Mouse (Mus musculus): ENCODE measurements around the gene Clic4. TPM values are rescaled to one million over a fixed set of nuclear protein-coding genes. Genes with fewer than 3 reads are reported as not detected.

Gene Clic4
- polyA plus RNA-seq, 1 experiment = 61.3 TPM

DNA sequence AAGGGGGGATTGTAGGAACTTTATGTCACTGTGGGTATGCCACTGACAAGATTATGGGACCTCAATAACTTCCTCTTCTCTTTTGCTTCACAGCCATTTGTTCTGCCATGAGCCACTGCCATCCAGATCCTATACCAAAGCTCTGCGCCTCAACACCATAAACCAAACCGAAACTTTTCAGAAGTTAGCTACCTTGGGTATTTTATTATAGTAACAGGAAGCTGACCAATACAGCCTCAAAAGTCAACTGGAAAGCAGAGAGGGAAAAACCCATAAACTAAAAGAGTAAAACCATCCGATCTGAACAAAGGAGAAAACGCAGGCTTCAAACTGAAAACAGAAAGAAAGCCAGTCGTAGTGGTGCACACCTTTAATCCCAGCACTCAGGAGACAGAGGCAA, 30.2 kb downstream of the Clic4 start:
- DNase-seq (ENCODE audit: low read depth) = no peak
- TF ChIP-seq CTCF (IDR thresholded peaks at IDR 0.05; ENCODE audit: borderline replicate concordance, extremely low read depth, insufficient read depth, insufficient read length) (no peak), POLR2A (IDR thresholded peaks at IDR 0.05; ENCODE audit: borderline replicate concordance, extremely low read depth, insufficient read depth, insufficient read length, poor library complexity, severe bottlenecking) (no peak)

DNA sequence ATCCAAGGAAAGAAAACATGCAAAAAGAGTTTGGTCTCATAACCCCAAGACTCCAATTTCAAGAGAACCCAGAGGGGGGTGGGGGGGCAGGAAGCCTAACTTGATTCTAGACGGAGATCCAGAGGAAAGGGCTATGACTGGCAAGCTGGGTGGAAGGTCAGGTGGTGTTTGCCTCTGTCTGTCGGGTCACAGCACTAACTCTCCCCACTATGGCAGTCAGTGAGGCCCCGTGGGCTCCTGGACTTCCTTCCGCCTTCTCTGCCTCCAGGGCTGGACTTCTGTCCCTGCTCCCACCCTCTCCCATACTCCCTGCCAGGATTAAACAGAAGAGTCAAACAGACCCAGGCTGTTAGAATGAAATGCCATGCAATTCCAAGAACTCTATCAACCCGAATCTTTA, 30.9 kb downstream of the Clic4 start:
- no peak for DNase-seq (ENCODE audit: low read depth)
- TF ChIP-seq POLR2A (IDR thresholded peaks at IDR 0.05; ENCODE audit: borderline replicate concordance, extremely low read depth, insufficient read depth, insufficient read length, poor library complexity, severe bottlenecking) = no peak

DNA sequence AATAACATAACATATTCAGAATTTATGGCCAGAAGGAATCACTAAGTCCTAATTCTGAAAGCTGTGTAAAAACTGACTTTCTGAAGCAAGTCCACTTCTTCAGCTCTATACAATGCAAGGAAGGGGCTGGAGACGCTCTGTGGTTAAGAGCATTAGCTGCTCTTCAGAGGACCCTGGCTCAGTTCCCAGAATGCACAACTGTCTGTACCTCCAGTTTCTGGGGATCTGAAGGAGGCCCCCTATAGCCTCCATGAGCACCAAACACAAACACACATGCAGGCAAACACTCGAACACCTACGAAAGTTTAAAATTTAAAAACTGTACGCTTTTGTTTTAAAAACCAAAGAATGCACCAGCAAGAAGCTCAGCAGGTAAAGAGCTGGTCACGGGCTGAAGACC, 31.5 kb downstream of the Clic4 start:
- peak; percentile 61 for DNase-seq (ENCODE audit: low read depth)
- TF ChIP-seq CTCF (IDR thresholded peaks at IDR 0.05; ENCODE audit: borderline replicate concordance, extremely low read depth, insufficient read depth, insufficient read length) (no peak), POLR2A (IDR thresholded peaks at IDR 0.05; ENCODE audit: borderline replicate concordance, extremely low read depth, insufficient read depth, insufficient read length, poor library complexity, severe bottlenecking) (no peak)

DNA sequence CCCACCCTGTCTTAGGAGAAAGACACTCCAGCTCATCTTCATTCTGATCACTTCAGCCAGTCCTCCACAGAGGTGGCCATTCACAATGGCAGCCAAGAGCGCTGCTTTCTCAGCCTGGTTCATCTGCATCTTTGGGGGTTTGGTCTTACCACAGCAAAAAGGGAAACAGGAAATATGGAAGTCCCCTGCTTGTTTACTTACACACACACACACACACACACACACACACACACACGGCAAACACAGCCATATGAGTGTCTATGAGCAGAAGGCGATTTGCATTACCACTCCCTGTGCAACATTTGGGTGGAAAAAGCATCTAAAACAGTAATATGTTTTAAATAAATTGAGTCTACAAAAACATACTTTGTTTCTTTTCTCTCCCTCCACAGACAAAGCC, 32.3 kb downstream of the Clic4 start:
- no peak for DNase-seq (ENCODE audit: low read depth)
- TF ChIP-seq POLR2A (IDR thresholded peaks at IDR 0.05; ENCODE audit: borderline replicate concordance, extremely low read depth, insufficient read depth, insufficient read length, poor library complexity, severe bottlenecking) = no peak
- TF ChIP-seq CTCF (IDR thresholded peaks at IDR 0.05; ENCODE audit: borderline replicate concordance, extremely low read depth, insufficient read depth, insufficient read length) = no peak

DNA sequence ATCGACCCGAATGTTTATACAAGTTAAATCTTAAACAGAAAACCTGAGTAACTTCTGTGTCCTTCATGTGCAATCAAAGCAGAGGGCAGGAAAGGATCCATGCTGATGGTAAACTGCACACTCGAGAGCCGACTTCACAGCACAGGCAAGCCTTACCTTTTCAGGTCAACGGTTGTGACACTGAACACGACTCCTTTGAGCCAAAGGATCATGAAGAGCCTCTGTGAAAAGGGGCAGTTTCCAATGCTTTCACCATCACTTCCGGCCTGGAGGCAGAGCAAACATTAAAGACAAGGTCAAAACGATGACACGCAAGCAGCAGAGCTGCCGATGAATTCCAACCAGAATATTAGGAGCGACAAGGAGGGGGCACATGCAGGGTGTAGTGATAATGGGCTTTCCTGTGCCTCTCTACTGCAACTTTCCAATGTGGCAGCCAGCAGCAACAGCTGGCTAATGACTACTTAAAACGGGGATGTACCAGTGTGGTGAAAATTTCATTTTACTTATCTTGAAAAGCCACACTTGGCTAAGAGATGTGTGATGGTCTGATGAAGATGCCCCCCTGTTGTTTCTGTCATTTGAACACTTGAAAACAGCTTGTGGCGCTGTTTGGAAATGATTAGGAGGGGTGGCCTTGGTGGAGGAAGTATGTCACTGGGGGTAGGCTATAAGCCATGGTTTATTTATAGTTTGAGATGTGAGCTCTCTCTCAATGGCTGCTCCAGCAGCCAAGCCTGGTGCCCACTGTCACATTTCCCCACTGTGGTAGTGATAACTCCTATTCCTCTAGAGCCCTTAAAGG, 33.7 kb downstream of the Clic4 start:
- TF ChIP-seq CTCF (IDR thresholded peaks at IDR 0.05; ENCODE audit: borderline replicate concordance, extremely low read depth, insufficient read depth, insufficient read length) (no peak), POLR2A (IDR thresholded peaks at IDR 0.05; ENCODE audit: borderline replicate concordance, extremely low read depth, insufficient read depth, insufficient read length, poor library complexity, severe bottlenecking) (no peak)
- DNase-seq (ENCODE audit: low read depth) = peak; percentile 50

DNA sequence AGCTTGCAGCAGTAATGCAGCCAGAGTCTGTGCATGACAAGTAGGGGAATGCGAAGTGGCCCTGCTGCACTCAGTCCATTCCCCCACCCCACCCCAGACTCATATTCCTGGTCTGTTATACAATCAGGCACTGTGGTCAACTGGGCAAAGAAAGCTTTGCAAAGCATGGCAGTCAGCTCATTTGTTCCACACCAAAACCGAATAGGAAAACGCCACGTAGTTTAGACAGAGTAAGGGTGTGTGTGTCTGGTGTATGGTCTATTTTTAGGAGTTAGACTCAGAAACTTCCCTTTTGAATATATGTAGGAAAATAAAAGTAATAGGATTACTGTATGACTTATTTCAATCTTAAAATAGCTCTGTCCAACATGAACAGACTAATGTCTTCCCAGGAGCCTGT, 36.0 kb downstream of the Clic4 start:
- TF ChIP-seq CTCF (IDR thresholded peaks at IDR 0.05; ENCODE audit: borderline replicate concordance, extremely low read depth, insufficient read depth, insufficient read length) = no peak
- TF ChIP-seq POLR2A (IDR thresholded peaks at IDR 0.05; ENCODE audit: borderline replicate concordance, extremely low read depth, insufficient read depth, insufficient read length, poor library complexity, severe bottlenecking) = no peak
- DNase-seq (ENCODE audit: low read depth) = no peak

DNA sequence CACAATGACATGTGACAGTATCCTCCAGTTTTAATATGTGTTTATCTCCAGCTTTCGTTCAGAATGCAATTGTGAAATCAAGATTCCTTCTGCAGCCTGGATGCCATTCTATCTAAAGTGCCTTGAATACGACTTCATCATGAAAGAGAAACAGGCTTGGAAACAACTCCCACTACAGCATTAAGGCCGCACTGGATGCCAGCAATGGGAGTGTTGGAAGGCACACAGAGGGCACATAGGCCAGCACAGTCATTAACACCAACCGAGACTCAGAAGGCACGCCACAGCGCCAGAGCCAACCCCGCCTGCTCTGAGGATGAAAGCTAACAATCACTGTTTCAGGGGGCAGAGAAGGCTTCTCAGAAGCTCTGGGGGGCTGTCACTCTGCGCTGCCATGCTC, 37.1 kb downstream of the Clic4 start:
- peak; percentile 56 for DNase-seq (ENCODE audit: low read depth)
- TF ChIP-seq POLR2A (IDR thresholded peaks at IDR 0.05; ENCODE audit: borderline replicate concordance, extremely low read depth, insufficient read depth, insufficient read length, poor library complexity, severe bottlenecking) = no peak
- no peak for TF ChIP-seq CTCF (IDR thresholded peaks at IDR 0.05; ENCODE audit: borderline replicate concordance, extremely low read depth, insufficient read depth, insufficient read length)

DNA sequence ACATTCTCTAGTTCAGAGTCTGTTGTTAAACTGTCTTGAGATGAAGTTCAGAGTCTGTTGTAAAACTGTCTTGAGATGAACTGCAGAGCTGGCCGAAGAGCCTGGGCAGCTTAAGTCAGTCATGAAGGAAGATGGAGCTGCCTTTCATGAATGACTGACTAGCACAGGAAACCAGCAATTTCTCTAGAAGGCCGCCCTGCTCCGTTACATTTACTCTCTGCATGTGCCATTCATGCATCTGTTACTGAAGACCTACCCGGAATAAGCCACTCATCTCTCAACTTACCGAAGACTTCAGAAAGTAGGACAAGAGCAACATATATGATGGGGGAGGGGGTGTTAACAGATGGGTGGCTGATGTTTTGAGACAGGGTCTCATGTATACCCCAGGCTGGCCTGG, 40.1 kb downstream of the Clic4 start:
- DNase-seq (ENCODE audit: low read depth) = no peak
- TF ChIP-seq CTCF (IDR thresholded peaks at IDR 0.05; ENCODE audit: borderline replicate concordance, extremely low read depth, insufficient read depth, insufficient read length) (no peak), POLR2A (IDR thresholded peaks at IDR 0.05; ENCODE audit: borderline replicate concordance, extremely low read depth, insufficient read depth, insufficient read length, poor library complexity, severe bottlenecking) (no peak)

DNA sequence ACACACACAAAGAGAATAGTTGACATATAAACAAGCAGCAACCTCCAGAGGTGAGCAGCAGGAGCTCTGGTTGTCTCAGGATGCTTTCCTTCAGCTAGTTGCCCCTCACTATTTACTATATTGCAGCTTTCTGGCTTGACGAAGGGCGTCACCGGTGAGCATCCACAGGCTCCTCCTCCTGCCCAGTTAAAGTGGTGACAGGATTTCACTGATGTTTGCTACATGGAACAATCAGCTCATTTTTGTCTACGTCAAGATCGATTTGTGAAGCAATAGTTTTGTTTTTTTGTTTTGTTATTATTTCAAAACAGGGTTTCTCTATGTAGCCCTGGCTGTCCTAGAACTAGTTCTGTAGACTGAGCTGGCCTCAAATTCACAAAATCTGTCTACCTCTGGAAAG, 41.1 kb downstream of the Clic4 start:
- no peak for DNase-seq (ENCODE audit: low read depth)
- TF ChIP-seq CTCF (IDR thresholded peaks at IDR 0.05; ENCODE audit: borderline replicate concordance, extremely low read depth, insufficient read depth, insufficient read length) = no peak
- no peak for TF ChIP-seq POLR2A (IDR thresholded peaks at IDR 0.05; ENCODE audit: borderline replicate concordance, extremely low read depth, insufficient read depth, insufficient read length, poor library complexity, severe bottlenecking)

DNA sequence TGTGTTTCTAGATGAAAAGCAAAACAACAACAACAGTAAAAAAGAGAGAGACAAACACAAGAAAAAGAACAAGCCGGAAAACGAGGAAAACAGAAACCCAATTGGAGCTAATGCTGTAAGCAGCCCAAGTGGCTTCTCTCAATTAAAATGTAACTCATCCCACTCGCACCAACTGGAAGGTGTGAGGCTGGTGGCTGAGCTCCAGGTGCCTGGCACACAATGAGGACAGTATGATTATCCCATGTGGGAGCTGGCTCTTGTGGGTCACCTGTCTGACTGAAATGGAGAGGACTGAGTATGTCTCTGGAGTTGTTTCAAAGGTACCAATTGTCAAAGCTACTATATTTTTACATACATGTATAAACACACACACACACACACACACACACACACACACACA, 41.5 kb downstream of the Clic4 start:
- peak; percentile 60 for DNase-seq (ENCODE audit: low read depth)
- TF ChIP-seq CTCF (IDR thresholded peaks at IDR 0.05; ENCODE audit: borderline replicate concordance, extremely low read depth, insufficient read depth, insufficient read length) (no peak), POLR2A (IDR thresholded peaks at IDR 0.05; ENCODE audit: borderline replicate concordance, extremely low read depth, insufficient read depth, insufficient read length, poor library complexity, severe bottlenecking) (no peak)

DNA sequence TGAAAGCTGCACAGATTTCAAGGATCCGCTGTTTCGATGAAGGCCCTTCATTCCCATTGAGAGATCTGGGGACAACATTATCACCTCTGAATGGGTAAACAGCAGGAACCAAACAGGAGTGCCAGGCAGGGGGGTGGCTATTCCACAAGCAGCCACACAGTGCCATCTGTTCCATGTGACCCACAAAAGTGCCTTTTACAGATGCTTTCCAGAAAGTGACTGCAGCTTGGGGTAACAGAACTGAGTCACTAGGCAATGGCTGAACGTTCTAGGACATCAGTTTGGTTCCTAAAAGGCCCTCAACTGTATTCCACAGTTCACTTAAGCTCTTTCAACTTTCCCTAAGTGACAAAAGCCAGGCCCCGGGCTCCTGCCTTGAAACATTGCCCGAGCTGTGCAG, 42.0 kb downstream of the Clic4 start:
- DNase-seq (ENCODE audit: low read depth) = peak; percentile 79
- no peak for TF ChIP-seq CTCF (IDR thresholded peaks at IDR 0.05; ENCODE audit: borderline replicate concordance, extremely low read depth, insufficient read depth, insufficient read length)
- TF ChIP-seq POLR2A (IDR thresholded peaks at IDR 0.05; ENCODE audit: borderline replicate concordance, extremely low read depth, insufficient read depth, insufficient read length, poor library complexity, severe bottlenecking) = no peak

DNA sequence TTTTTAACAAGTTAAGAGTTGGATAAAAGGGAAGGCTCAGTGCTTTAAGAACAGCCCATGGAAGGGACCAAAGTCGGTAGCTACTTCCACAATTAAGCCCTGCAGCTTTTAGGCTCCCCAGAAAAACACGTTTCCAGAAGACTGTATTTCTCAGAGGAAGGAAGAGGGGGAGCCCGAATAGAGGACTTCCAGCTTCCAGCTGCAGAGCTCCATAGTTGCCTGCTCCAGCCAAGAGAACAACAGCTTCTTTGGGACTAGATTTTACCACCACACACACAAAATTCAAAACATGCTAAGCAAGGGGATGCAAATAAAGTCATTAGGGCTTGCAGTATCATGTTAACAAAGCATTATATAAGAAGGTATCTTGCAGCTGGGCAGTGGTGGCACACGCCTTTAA, 42.7 kb downstream of the Clic4 start:
- DNase-seq (ENCODE audit: low read depth) = no peak
- TF ChIP-seq POLR2A (IDR thresholded peaks at IDR 0.05; ENCODE audit: borderline replicate concordance, extremely low read depth, insufficient read depth, insufficient read length, poor library complexity, severe bottlenecking) (no peak), CTCF (IDR thresholded peaks at IDR 0.05; ENCODE audit: borderline replicate concordance, extremely low read depth, insufficient read depth, insufficient read length) (no peak)

All from brain, embryonic 14.5 days (tissue).